Mouse (Mus musculus): ENCODE measurements around the gene Cep19. TPM values are rescaled to one million over a fixed set of nuclear protein-coding genes. Genes with fewer than 3 reads are reported as not detected.
A peak's percentile ranks its signal among the peaks of the same experiment; 100 is the strongest.

The Cep19 gene
- polyA plus RNA-seq, 1 experiment = 7.8 TPM

- WGBS = 32% methylated on average over 5 of the region's 5 CpGs
- DNase-seq = no peak
- Histone ChIP-seq H3K4me1 (ENCODE audit: control insufficient read depth, insufficient read depth, low read length) (peaks cover 3% of the 10 kb centered on the region; the same call in 1 of the 2 replicates), H3K4me3 (replicated peaks; ENCODE audit: extremely low read depth, low read depth, low read length) (no peak overlapping the region)
- TF ChIP-seq CTCF (IDR thresholded peaks at IDR 0.05; ENCODE audit: insufficient read depth, low read length) = no peak
- no peak for TF ChIP-seq POLR2A (IDR thresholded peaks at IDR 0.05; ENCODE audit: borderline replicate concordance, extremely low read depth, low read depth, low read length)
Observed at GRCm38 (mm10) chr16:32116186-32116585, 16.6 kb downstream of the Cep19 start.

- H3K4me1 ChIP-seq (ENCODE audit: control insufficient read depth, insufficient read depth, low read length) = peaks cover 6% of the 10 kb centered on the region
- no peak overlapping the region for H3K4me3 ChIP-seq (replicated peaks; ENCODE audit: extremely low read depth, low read depth, low read length)
- 84% methylated on average over 3 of the region's 3 CpGs for whole genome bisulfite sequencing
- TF ChIP-seq POLR2A (IDR thresholded peaks at IDR 0.05; ENCODE audit: borderline replicate concordance, extremely low read depth, low read depth, low read length) (no peak), CTCF (IDR thresholded peaks at IDR 0.05; ENCODE audit: insufficient read depth, low read length) (no peak)
- DNase-seq = no peak
Observed at GRCm38 (mm10) chr16:32120454-32120853, 20.9 kb downstream of the Cep19 start.

GRCm38 (mm10) chr16:32124020-32124419 lies 24.4 kb downstream of the Cep19 start:
- Histone ChIP-seq H3K4me1 (ENCODE audit: control insufficient read depth, insufficient read depth, low read length) (peaks cover 11% of the 10 kb centered on the region), H3K4me3 (replicated peaks; ENCODE audit: extremely low read depth, low read depth, low read length) (no peak overlapping the region)
- WGBS = 76% methylated on average over 7 of the region's 7 CpGs
- TF ChIP-seq POLR2A (IDR thresholded peaks at IDR 0.05; ENCODE audit: borderline replicate concordance, extremely low read depth, low read depth, low read length) = no peak
- TF ChIP-seq CTCF (IDR thresholded peaks at IDR 0.05; ENCODE audit: insufficient read depth, low read length) = no peak
- DNase-seq = no peak

- peak overlapping the region; percentile 41 for H3K4me3 ChIP-seq (replicated peaks; ENCODE audit: extremely low read depth, low read depth, low read length)
- TF ChIP-seq CTCF (IDR thresholded peaks at IDR 0.05; ENCODE audit: insufficient read depth, low read length) (no peak), POLR2A (IDR thresholded peaks at IDR 0.05; ENCODE audit: borderline replicate concordance, extremely low read depth, low read depth, low read length) (no peak)
- peaks cover 12% of the 10 kb centered on the region for H3K4me1 ChIP-seq (ENCODE audit: control insufficient read depth, insufficient read depth, low read length)
- WGBS = 41% methylated on average over 17 of the region's 17 CpGs
- DNase-seq = no peak
Observed at GRCm38 (mm10) chr16:32124444-32125335, 25.1 kb downstream of the Cep19 start.

- 81% methylated on average over 3 of the region's 3 CpGs for WGBS
- TF ChIP-seq POLR2A (IDR thresholded peaks at IDR 0.05; ENCODE audit: borderline replicate concordance, extremely low read depth, low read depth, low read length) (no peak), CTCF (IDR thresholded peaks at IDR 0.05; ENCODE audit: insufficient read depth, low read length) (no peak)
- no peak overlapping the region for H3K4me3 ChIP-seq (replicated peaks; ENCODE audit: extremely low read depth, low read depth, low read length)
- DNase-seq = no peak
- peaks cover 12% of the 10 kb centered on the region for H3K4me1 ChIP-seq (ENCODE audit: control insufficient read depth, insufficient read depth, low read length)
Observed at GRCm38 (mm10) chr16:32125364-32125763, 25.8 kb downstream of the Cep19 start.

- 47% methylated on average over 4 of the region's 4 CpGs for WGBS
Observed at GRCm38 (mm10) chr16:32127046-32127445, 27.4 kb downstream of the Cep19 start.

GRCm38 (mm10) chr16:32129449-32130189 lies 30.0 kb downstream of the Cep19 start:
- peaks cover 9% of the 10 kb centered on the region for H3K4me1 ChIP-seq (ENCODE audit: control insufficient read depth, insufficient read depth, low read length)
- DNase-seq = no peak
- WGBS = 43% methylated on average over 20 of the region's 20 CpGs
- peak overlapping the region; percentile 56 for H3K4me3 ChIP-seq (replicated peaks; ENCODE audit: extremely low read depth, low read depth, low read length)
- TF ChIP-seq POLR2A (IDR thresholded peaks at IDR 0.05; ENCODE audit: borderline replicate concordance, extremely low read depth, low read depth, low read length) = no peak
- no peak for TF ChIP-seq CTCF (IDR thresholded peaks at IDR 0.05; ENCODE audit: insufficient read depth, low read length)

More at GRCm38 (mm10) chr16:32127046-32127445, 27.4 kb downstream of the Cep19 start:
- no peak for TF ChIP-seq CTCF (IDR thresholded peaks at IDR 0.05; ENCODE audit: insufficient read depth, low read length)
- no peak for TF ChIP-seq POLR2A (IDR thresholded peaks at IDR 0.05; ENCODE audit: borderline replicate concordance, extremely low read depth, low read depth, low read length)
- peaks cover 12% of the 10 kb centered on the region for H3K4me1 ChIP-seq (ENCODE audit: control insufficient read depth, insufficient read depth, low read length)
- DNase-seq = no peak
- H3K4me3 ChIP-seq (replicated peaks; ENCODE audit: extremely low read depth, low read depth, low read length) = no peak overlapping the region

GRCm38 (mm10) chr16:32130190-32130826 lies 30.7 kb downstream of the Cep19 start:
- 34% methylated on average over 16 of the region's 16 CpGs for WGBS
- DNase-seq = peak; percentile 48
- TF ChIP-seq CTCF (IDR thresholded peaks at IDR 0.05; ENCODE audit: insufficient read depth, low read length) (no peak), POLR2A (IDR thresholded peaks at IDR 0.05; ENCODE audit: borderline replicate concordance, extremely low read depth, low read depth, low read length) (peak; percentile 73; the same call in 1 of the 2 replicates)
- Histone ChIP-seq H3K4me1 (ENCODE audit: control insufficient read depth, insufficient read depth, low read length) (peaks cover 9% of the 10 kb centered on the region), H3K4me3 (replicated peaks; ENCODE audit: extremely low read depth, low read depth, low read length) (peak overlapping the region; percentile 56)

- DNase-seq = no peak
- WGBS = 82% methylated on average over 3 of the region's 3 CpGs
- Histone ChIP-seq H3K4me1 (ENCODE audit: control insufficient read depth, insufficient read depth, low read length) (peaks cover 2% of the 10 kb centered on the region; the same call in 1 of the 2 replicates), H3K4me3 (replicated peaks; ENCODE audit: extremely low read depth, low read depth, low read length) (no peak overlapping the region)
- no peak for TF ChIP-seq POLR2A (IDR thresholded peaks at IDR 0.05; ENCODE audit: borderline replicate concordance, extremely low read depth, low read depth, low read length)
- TF ChIP-seq CTCF (IDR thresholded peaks at IDR 0.05; ENCODE audit: insufficient read depth, low read length) = no peak
Observed at GRCm38 (mm10) chr16:32133148-32133547, 33.5 kb downstream of the Cep19 start.
